20 mouse cellular contexts compared by ENCODE assay signal in genomic region chr10:77108106-77108505, GRCm38 (mm10). TPM values are rescaled to one million over a fixed set of nuclear protein-coding genes. Genes with fewer than 3 reads are reported as not detected.
DNase-seq lines count a peak whose midpoint lies in the region; ATAC-seq and TF ChIP-seq lines count a peak whose summit lies in the region.
"Had no signal": no experiment of that assay in that cellular context is flagged by ENCODE, and none has a peak within 500 bp of the region (broad histone marks: within the 10 kb centered on the region; RNA-seq: fewer than 3 reads in every experiment).

No protein-coding gene starts in this region.

- H3K79me2 ChIP-seq in C2C12 (ENCODE audit: control insufficient read depth, insufficient read depth) (peaks cover 100% of the 10 kb centered on the region), CH12.LX (replicated peaks; ENCODE audit: control insufficient read depth, extremely low read depth, insufficient read depth, poor library complexity, severe bottlenecking) (no peaks in the 10 kb centered on the region)

- no peak for TF ChIP-seq POLR2A in CH12.LX (IDR thresholded peaks at IDR 0.05; ENCODE audit: low read depth, low read length)

- H3K79me3 ChIP-seq in C2C12 (ENCODE audit: low read depth), result peaks cover 88% of the 10 kb centered on the region

- no peak for TF ChIP-seq CTCF in C2C12 (IDR thresholded peaks at IDR 0.05; ENCODE audit: control insufficient read depth, insufficient read depth, insufficient read length)
- TF ChIP-seq CTCF in CH12.LX (conservative IDR thresholded peaks at IDR 0.05 in 1 of 2, IDR thresholded peaks at IDR 0.05 in 1 of 2; ENCODE audit: low read depth in 2 of 2, low read length in 2 of 2), result no peak

- H3K9me3 ChIP-seq in kidney, embryonic 16.5 days (ENCODE audit: low read length), result no peaks in the 10 kb centered on the region
- H3K9me3 ChIP-seq in CH12.LX (replicated peaks; ENCODE audit: low read length), result peaks cover 8% of the 10 kb centered on the region
- H3K9me3 ChIP-seq: embryonic facial prominence, embryonic 12.5 days; forebrain, embryonic 15.5 days; heart, embryonic 15.5 days; hindbrain, embryonic 10.5 days had no signal

- H3K36me3 ChIP-seq in kidney, embryonic 16.5 days (ENCODE audit: insufficient read depth, low read length), result peaks cover 2% of the 10 kb centered on the region; the same call in 1 of the 2 replicates
- H3K36me3 ChIP-seq in C2C12 (ENCODE audit: control insufficient read depth, insufficient read depth) (peaks cover 35% of the 10 kb centered on the region), CH12.LX (replicated peaks in 1 of 2; ENCODE audit: control insufficient read depth in 1 of 2, insufficient read depth in 1 of 2, low read length in 1 of 2) (no peaks in the 10 kb centered on the region)
- H3K36me3 ChIP-seq: embryonic facial prominence, embryonic 12.5 days; forebrain, embryonic 15.5 days; heart, embryonic 15.5 days had no signal

- H3ac ChIP-seq in C2C12 (ENCODE audit: control insufficient read depth, insufficient read length, low read depth), result no peak overlapping the region

- dilution Hi-C loops in CH12.LX (cut with MboI; ENCODE audit: extremely low pct_ligation_motif_present, extremely low pct_unique_long_range_greater_than_20kb, low sequenced_read_pairs), result no loop called here

- TF ChIP-seq EP300 in CH12.LX (IDR thresholded peaks at IDR 0.05; ENCODE audit: low read length), result no peak

- H3K4me3 ChIP-seq in kidney, embryonic 16.5 days (ENCODE audit: low read length), result no peak overlapping the region
- no peak overlapping the region for H3K4me3 ChIP-seq in C2C12 (ENCODE audit: insufficient read depth, poor library complexity, severe bottlenecking)
- no peak overlapping the region for H3K4me3 ChIP-seq in CH12.LX (replicated peaks in 1 of 3; ENCODE audit: low read depth in 2 of 3, low read length in 2 of 3, poor library complexity in 1 of 3)
- H3K4me3 ChIP-seq: embryonic facial prominence, embryonic 12.5 days; forebrain, embryonic 15.5 days; heart, embryonic 15.5 days; hindbrain, embryonic 10.5 days had no signal

- no peaks in the 10 kb centered on the region for H3K27me3 ChIP-seq in kidney, embryonic 16.5 days (ENCODE audit: insufficient read depth, low read length)
- H3K27me3 ChIP-seq in C2C12 (ENCODE audit: control insufficient read depth, insufficient read depth, insufficient read length) (no peaks in the 10 kb centered on the region), CH12.LX (replicated peaks) (peaks cover 52% of the 10 kb centered on the region)
- H3K27me3 ChIP-seq: embryonic facial prominence, embryonic 12.5 days; forebrain, embryonic 15.5 days; heart, embryonic 15.5 days had no signal

- TF ChIP-seq RAD21 in CH12.LX (IDR thresholded peaks at IDR 0.05; ENCODE audit: low read depth, low read length), result no peak

- H3K9ac ChIP-seq in kidney, embryonic 16.5 days (replicated peaks; ENCODE audit: low read length), result no peak overlapping the region
- no peak overlapping the region for H3K9ac ChIP-seq in CH12.LX (ENCODE audit: insufficient read depth, low read depth)
- H3K9ac ChIP-seq: embryonic facial prominence, embryonic 12.5 days; forebrain, embryonic 15.5 days; heart, embryonic 15.5 days; hindbrain, embryonic 14.5 days had no signal

- 74% methylated on average over 3 of the region's 4 CpGs for WGBS in kidney, embryonic 16.5 days

- in situ Hi-C loops in CH12.LX (cut with MboI; ENCODE audit: low pct_ligation_motif_present, low pct_unique_long_range_greater_than_20kb, low sequenced_read_pairs), result no loop called here

- no peak for DNase-seq in kidney, postnatal 10 days
- peak; percentile 63 for DNase-seq in retina, postnatal 1 day
- no peak for DNase-seq in retina, embryonic 14.5 days (ENCODE audit: low spot score)
- DNase-seq in CH12.LX (ENCODE audit: extremely low read depth), result no peak
- no peak for DNase-seq in frontal cortex, postnatal 10 days (ENCODE audit: low spot score in 2 of 2)
- DNase-seq: adrenal gland, postnatal 10 days; cerebellum, adult 11 months; cerebellum, adult 8-10 months; cerebellum, postnatal 14 days; gastrocnemius, postnatal 10 days; heart, adult 18-20 months had no signal

- H3K4me2 ChIP-seq in kidney, embryonic 16.5 days (replicated peaks; ENCODE audit: low read depth, low read length), result no peak overlapping the region
- no peak overlapping the region for H3K4me2 ChIP-seq in CH12.LX (ENCODE audit: insufficient read depth, low read depth, poor library complexity, severe bottlenecking)
- H3K4me2 ChIP-seq: embryonic facial prominence, embryonic 12.5 days; forebrain, embryonic 15.5 days; heart, embryonic 11.5 days; heart, embryonic 15.5 days; hindbrain, embryonic 14.5 days had no signal

- H3K4me1 ChIP-seq in kidney, embryonic 16.5 days (ENCODE audit: insufficient read depth, low read length), result peaks cover 49% of the 10 kb centered on the region
- peaks cover 0 to 19% of the 10 kb centered on the region in 2 experiments; a peak in 3 of 4 replicates for H3K4me1 ChIP-seq in CH12.LX (ENCODE audit: control insufficient read depth in 1 of 2, insufficient read depth in 2 of 2)
- H3K4me1 ChIP-seq: forebrain, embryonic 15.5 days had no signal

- no peak for ATAC-seq in kidney, embryonic 16.5 days (ENCODE audit: low FRiP score, low TSS enrichment)
- ATAC-seq: CD4-positive, CD25-positive, alpha-beta regulatory T cell, adult 4 months; forebrain, embryonic 15.5 days had no signal

- peak overlapping the region; percentile 40; the same call in 1 of the 2 replicates for H3K27ac ChIP-seq in kidney, embryonic 16.5 days (ENCODE audit: low read length)
- peak overlapping the region; percentile 25; the same call in 1 of the 2 replicates for H3K27ac ChIP-seq in CH12.LX (ENCODE audit: insufficient read depth, low read depth)
- H3K27ac ChIP-seq: embryonic facial prominence, embryonic 12.5 days; forebrain, embryonic 15.5 days; heart, embryonic 15.5 days; hindbrain, embryonic 10.5 days; hindbrain, embryonic 14.5 days had no signal

TF ChIP-seq in C2C12, 6 proteins besides CTCF, POLR2A, EP300 and RAD21:
- TF ChIP-seq MAX (IDR thresholded peaks at IDR 0.05), result no peak
- peak; percentile 30 for TF ChIP-seq MYOD1 (IDR thresholded peaks at IDR 0.05; ENCODE audit: control insufficient read depth, insufficient read length, low read depth)

TF ChIP-seq in CH12.LX, 34 proteins besides CTCF, POLR2A, EP300 and RAD21:
- TF ChIP-seq TCF12 (IDR thresholded peaks at IDR 0.05; ENCODE audit: low read depth, low read length), result no peak
- TF ChIP-seq MYC (IDR thresholded peaks at IDR 0.05; ENCODE audit: low read depth, low read length), result no peak
- TF ChIP-seq PAX5 (IDR thresholded peaks at IDR 0.05; ENCODE audit: low read length), result no peak
- TF ChIP-seq MAZ (IDR thresholded peaks at IDR 0.05; ENCODE audit: low read depth, low read length), result no peak
- TF ChIP-seq RCOR1 (conservative IDR thresholded peaks at IDR 0.05; ENCODE audit: low read depth, low read length), result no peak
TF ChIP-seq in CH12.LX: peak in this region for 0.

RNA-seq across cellular contexts. Expression of gene Col18a1, which starts 58.2 kb away (rescaled TPM):
- polyA plus RNA-seq in kidney, embryonic 16.5 days (2015; fragmentation: Nextera tagmentation; extraction: Ambion mirVana), result 255 and 257 TPM in 2 replicates
- polyA plus RNA-seq in C2C12 (2012; fragmentation: generic; extraction: Trizol), result 177 TPM
- total RNA-seq in CH12.LX (2012; rRNA removed), result 14.3 and 14.5 TPM in 2 replicates
- total RNA-seq in CH12.LX (2014; rRNA removed), result 0.17 and 0.30 TPM in 2 replicates
- 0.75 and 1.7 TPM in 2 replicates for polyA plus RNA-seq in CH12.LX (2012; ENCODE audit: insufficient read length, low read depth)

Comparison
In these comparisons a context has a peak if more than half of its experiments do, and no peak if none do; other contexts are left out.
1. RNA of gene Col18a1, which starts 58.2 kb away (polyA plus RNA-seq): 255 to 257 TPM in kidney, embryonic 16.5 days and 177 TPM in C2C12 (single experiment); 0.75 to 1.7 TPM in CH12.LX; every median in the first group is over 10 times any median in the second.